ENCODE assay signal across 10 mouse cellular contexts in genomic region chr12:3660985-3661635, GRCm38 (mm10).
A peak's percentile ranks its signal among the peaks of the same experiment; 100 is the strongest.
DNase-seq lines count a peak whose midpoint lies in the region; ATAC-seq and TF ChIP-seq lines count a peak whose summit lies in the region.
"Had no signal": no experiment of that assay in that cellular context is flagged by ENCODE, and none has a peak within 500 bp of the region (broad histone marks: within the 10 kb centered on the region; RNA-seq: fewer than 3 reads in every experiment).

No protein-coding gene starts in this region.

- no peak overlapping the region for H3K4me2 ChIP-seq in kidney, embryonic 15.5 days
- H3K4me2 ChIP-seq in embryonic facial prominence, embryonic 14.5 days (ENCODE audit: low read depth, low read length): no peak overlapping the region
- no peak overlapping the region for H3K4me2 ChIP-seq in neural tube, embryonic 15.5 days
- H3K4me2 ChIP-seq: liver, embryonic 15.5 days had no signal

- peak; percentile 21 for DNase-seq in adrenal gland, postnatal 10 days
- no peak for DNase-seq in adrenal gland, adult 18-20 months (ENCODE audit: low spot score in 2 of 2)
- DNase-seq in kidney, postnatal 10 days: peak; percentile 53
- no peak for DNase-seq in ES-E14 (ENCODE audit: low read depth, low spot score)
- DNase-seq in embryonic facial prominence, embryonic 14.5 days (ENCODE audit: low spot score): peak; percentile 68
- peak; percentile 60 for DNase-seq in naive thymus-derived CD4-positive, alpha-beta T cell, adult 2 months (ENCODE audit: low read depth)

- WGBS in kidney, embryonic 15.5 days: 62% methylated on average over 1 of the region's 1 CpGs
- WGBS in embryonic facial prominence, embryonic 14.5 days: 48% methylated on average over 1 of the region's 1 CpGs
- WGBS in neural tube, embryonic 15.5 days: 84% methylated on average over 1 of the region's 1 CpGs

- no peak overlapping the region for H3K9ac ChIP-seq in kidney, embryonic 15.5 days
- H3K9ac ChIP-seq in ES-E14 (ENCODE audit: insufficient read depth, low read depth, low read length, poor library complexity, severe bottlenecking): no peak overlapping the region
- H3K9ac ChIP-seq in embryonic facial prominence, embryonic 14.5 days (ENCODE audit: low read depth, low read length): no peak overlapping the region
- H3K9ac ChIP-seq in neural tube, embryonic 15.5 days (replicated peaks): no peak overlapping the region
- H3K9ac ChIP-seq: liver, embryonic 15.5 days had no signal

- ATAC-seq in kidney, embryonic 15.5 days (replicated peaks; ENCODE audit: low FRiP score): no peak
- no peak for ATAC-seq in embryonic facial prominence, embryonic 14.5 days (ENCODE audit: low read depth)
- ATAC-seq in neural tube, embryonic 15.5 days (ENCODE audit: low FRiP score): no peak

- H3K9me3 ChIP-seq in kidney, embryonic 15.5 days (replicated peaks): no peaks in the 10 kb centered on the region
- H3K9me3 ChIP-seq in ES-E14 (ENCODE audit: control insufficient read depth, insufficient read depth, low read depth, low read length): no peaks in the 10 kb centered on the region
- H3K9me3 ChIP-seq in embryonic facial prominence, embryonic 14.5 days (ENCODE audit: control insufficient read depth, low read length): no peaks in the 10 kb centered on the region
- no peaks in the 10 kb centered on the region for H3K9me3 ChIP-seq in neural tube, embryonic 15.5 days (replicated peaks)
- H3K9me3 ChIP-seq: liver, embryonic 15.5 days had no signal

- no peaks in the 10 kb centered on the region for H3K4me1 ChIP-seq in kidney, embryonic 15.5 days
- peaks cover 6 to 12% of the 10 kb centered on the region in 2 experiments for H3K4me1 ChIP-seq in ES-E14 (ENCODE audit: control insufficient read depth in 2 of 2, insufficient read depth in 2 of 2, low read length in 2 of 2, poor library complexity in 1 of 2)
- H3K4me1 ChIP-seq in embryonic facial prominence, embryonic 14.5 days (ENCODE audit: control insufficient read depth, insufficient read depth, low read length): no peaks in the 10 kb centered on the region
- H3K4me1 ChIP-seq in neural tube, embryonic 15.5 days: peaks cover 4% of the 10 kb centered on the region; the same call in 1 of the 2 replicates
- H3K4me1 ChIP-seq: liver, embryonic 15.5 days had no signal

- H3K27ac ChIP-seq in kidney, embryonic 15.5 days: no peak overlapping the region
- no peak overlapping the region for H3K27ac ChIP-seq in ES-E14 (ENCODE audit: insufficient read depth, low read depth, low read length, poor library complexity, severe bottlenecking)
- H3K27ac ChIP-seq in embryonic facial prominence, embryonic 14.5 days (replicated peaks; ENCODE audit: low read depth, low read length): no peak overlapping the region
- no peak overlapping the region for H3K27ac ChIP-seq in neural tube, embryonic 15.5 days (replicated peaks)
- H3K27ac ChIP-seq: liver, embryonic 15.5 days had no signal

- no peak overlapping the region for H3K4me3 ChIP-seq in kidney, embryonic 15.5 days (replicated peaks)
- H3K4me3 ChIP-seq in ES-E14 (ENCODE audit: insufficient read depth in 1 of 2, low read depth in 1 of 2, low read length in 2 of 2, poor library complexity in 1 of 2, severe bottlenecking in 1 of 2): no peak overlapping the region
- H3K4me3 ChIP-seq in embryonic facial prominence, embryonic 14.5 days (ENCODE audit: low read depth, low read length): no peak overlapping the region
- H3K4me3 ChIP-seq in neural tube, embryonic 15.5 days (replicated peaks): no peak overlapping the region
- H3K4me3 ChIP-seq: erythroblast, embryonic 14.5 days; liver, embryonic 15.5 days had no signal

- H3K27me3 ChIP-seq in kidney, embryonic 15.5 days: no peaks in the 10 kb centered on the region
- H3K27me3 ChIP-seq in embryonic facial prominence, embryonic 14.5 days (replicated peaks; ENCODE audit: control insufficient read depth, insufficient read depth, low read length): no peaks in the 10 kb centered on the region
- H3K27me3 ChIP-seq in neural tube, embryonic 15.5 days (replicated peaks): no peaks in the 10 kb centered on the region
- H3K27me3 ChIP-seq: liver, embryonic 15.5 days had no signal

- in situ Hi-C loops in ES-E14 (cut with MboI; ENCODE audit: low sequenced_read_pairs in 2 of 2, unreplicated experiment in 2 of 2): no loop called here

- H3K36me3 ChIP-seq in kidney, embryonic 15.5 days: peaks cover 11% of the 10 kb centered on the region; the same call in 1 of the 2 replicates
- H3K36me3 ChIP-seq in ES-E14 (ENCODE audit: control insufficient read depth, insufficient read depth, low read length, poor library complexity, severe bottlenecking): peaks cover 4% of the 10 kb centered on the region; the same call in 1 of the 2 replicates
- H3K36me3 ChIP-seq in embryonic facial prominence, embryonic 14.5 days (ENCODE audit: control insufficient read depth, insufficient read depth, low read length): no peaks in the 10 kb centered on the region
- H3K36me3 ChIP-seq in neural tube, embryonic 15.5 days: 0 out of 2 replicates have a peak, but pooled peaks cover 3% of the 10 kb centered on the region

TF ChIP-seq in ES-E14, 5 proteins besides CTCF, POLR2A, EP300 and RAD21:
- TF ChIP-seq MAFK (IDR thresholded peaks at IDR 0.05; ENCODE audit: insufficient read depth, low read depth, low read length) (no peak), ZNF384 (IDR thresholded peaks at IDR 0.05; ENCODE audit: low read depth, low read length) (peak; percentile 46; the same call in 1 of the 2 replicates)

Comparison
In these comparisons a context has a peak if more than half of its experiments do, and no peak if none do; other contexts are left out.
1. DNase-seq: peak in adrenal gland, postnatal 10 days (single experiment), kidney, postnatal 10 days (single experiment), embryonic facial prominence, embryonic 14.5 days (single experiment) and naive thymus-derived CD4-positive, alpha-beta T cell, adult 2 months (single experiment); none in adrenal gland, adult 18-20 months (0 of 2) and ES-E14 (single experiment).